Mouse (Mus musculus) urinary bladder, postnatal 25 days (tissue): ENCODE measurements around the gene Zmynd8.

Experiments
- DNase-seq: peaks from one replicate; pipeline ENCODE4 v3.0.0; 2022; ENCODE audit warnings: low spot score

The Zmynd8 gene

GRCm38 (mm10) chr2:165858453-165859384, 40.1 kb downstream of the Zmynd8 start:
- no peak for DNase-seq

- peak; percentile 57 for DNase-seq
Measured at GRCm38 (mm10) chr2:165857841-165858426, 40.9 kb downstream of the Zmynd8 start.

- DNase-seq = peak; percentile 46
Measured at GRCm38 (mm10) chr2:165857395-165857831, 41.4 kb downstream of the Zmynd8 start.

- DNase-seq = no peak
Measured at GRCm38 (mm10) chr2:165856611-165857200, 42.1 kb downstream of the Zmynd8 start.

GRCm38 (mm10) chr2:165855641-165856301, 43.0 kb downstream of the Zmynd8 start:
- peak; percentile 48 for DNase-seq

DNA sequence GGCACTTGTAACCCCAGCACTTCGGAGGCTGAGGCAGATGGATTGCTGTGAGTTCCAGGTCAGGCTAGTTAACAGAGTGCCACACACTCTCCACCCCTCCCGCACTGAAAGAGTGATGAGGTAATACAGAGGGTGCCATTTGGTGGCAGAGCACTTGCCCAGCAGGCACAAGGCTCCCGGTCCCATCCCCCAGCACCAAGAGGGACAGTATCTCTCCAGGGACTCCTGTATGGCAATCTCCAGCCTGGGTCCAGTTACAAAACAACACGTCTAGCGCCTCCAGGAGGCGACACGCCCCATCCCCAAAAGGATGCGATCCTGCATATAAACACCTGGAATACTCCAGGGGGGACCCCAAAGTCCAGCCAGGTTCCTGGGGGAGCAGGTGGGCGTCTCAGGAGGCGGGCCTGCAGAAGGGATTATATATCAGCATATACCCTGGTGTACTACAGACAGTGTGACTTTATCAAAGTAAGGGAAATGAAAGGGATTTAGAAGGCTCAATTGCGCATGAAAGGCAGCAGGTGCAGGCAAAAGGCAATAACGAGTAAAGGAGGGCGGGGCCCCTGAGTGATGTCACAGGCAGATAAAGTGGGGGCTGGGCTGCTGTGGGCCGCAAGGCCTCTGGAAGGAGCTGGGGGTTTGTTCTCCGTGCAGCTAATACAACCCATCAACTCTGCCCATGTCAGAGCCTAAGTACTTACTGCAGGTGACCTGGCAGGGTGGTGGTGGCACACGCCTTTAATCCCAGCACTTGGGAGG, 44.4 kb downstream of the Zmynd8 start:
- DNase-seq = no peak

DNA sequence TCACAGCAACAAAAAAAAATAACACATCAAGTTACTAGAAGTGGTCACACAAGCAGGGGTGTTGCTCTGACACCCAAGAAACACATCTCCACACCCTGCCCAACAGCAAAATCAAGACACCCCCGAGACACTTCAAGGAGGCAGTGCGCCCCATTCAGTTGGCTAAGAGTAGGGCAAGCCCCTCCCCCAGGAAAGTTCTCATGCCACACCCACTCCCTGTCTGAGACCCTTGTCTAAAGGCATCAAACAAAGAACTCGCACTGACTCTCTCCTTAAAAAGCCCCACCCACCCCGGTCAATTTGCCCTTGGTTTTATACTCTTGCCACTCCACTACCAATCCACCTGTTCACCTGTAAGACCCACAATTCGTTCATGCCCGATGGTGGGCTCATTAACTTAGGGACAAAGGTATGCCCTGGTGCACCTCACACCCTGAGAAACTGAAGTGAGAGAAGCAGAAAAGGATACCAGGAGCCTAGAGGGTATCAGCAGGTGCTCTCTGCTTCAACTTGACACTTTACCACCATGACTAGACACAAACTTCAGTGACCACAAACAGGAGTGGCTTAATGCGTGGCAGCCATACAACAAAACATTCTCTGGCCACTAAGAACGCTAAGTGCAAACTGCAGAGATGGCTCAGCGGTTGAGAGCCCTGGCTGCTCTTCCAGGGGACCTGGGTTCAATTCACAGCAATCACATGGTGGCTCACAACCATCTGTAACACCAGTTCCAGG, 45.8 kb downstream of the Zmynd8 start:
- DNase-seq = no peak

GRCm38 (mm10) chr2:165852453-165852852, 46.4 kb downstream of the Zmynd8 start:
- no peak for DNase-seq

GRCm38 (mm10) chr2:165851811-165852415, 46.9 kb downstream of the Zmynd8 start:
- no peak for DNase-seq

GRCm38 (mm10) chr2:165850826-165851225, 48.0 kb downstream of the Zmynd8 start:
- DNase-seq = no peak

DNA sequence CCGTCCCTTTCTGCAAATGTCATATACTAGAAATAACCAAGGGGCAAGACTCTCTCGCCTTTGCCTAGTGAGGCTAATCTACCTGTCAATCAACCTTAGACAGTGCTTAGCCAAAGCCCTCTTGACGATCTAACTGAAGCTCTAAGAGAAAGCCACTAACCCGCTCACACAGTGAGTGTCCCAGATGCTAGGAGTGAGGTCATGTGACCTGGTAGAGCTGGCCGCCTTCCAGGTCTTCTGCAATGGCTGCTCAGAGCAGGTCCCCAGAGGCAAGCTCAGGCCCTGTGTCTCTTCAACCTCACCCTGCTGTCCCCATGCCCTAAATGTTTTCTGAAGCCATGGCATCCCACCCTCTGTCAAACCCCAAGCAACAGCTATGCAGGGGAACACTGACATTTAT, 49.7 kb downstream of the Zmynd8 start:
- no peak for DNase-seq

- DNase-seq = no peak
Measured at GRCm38 (mm10) chr2:165846787-165847186, 52.0 kb downstream of the Zmynd8 start.

DNA sequence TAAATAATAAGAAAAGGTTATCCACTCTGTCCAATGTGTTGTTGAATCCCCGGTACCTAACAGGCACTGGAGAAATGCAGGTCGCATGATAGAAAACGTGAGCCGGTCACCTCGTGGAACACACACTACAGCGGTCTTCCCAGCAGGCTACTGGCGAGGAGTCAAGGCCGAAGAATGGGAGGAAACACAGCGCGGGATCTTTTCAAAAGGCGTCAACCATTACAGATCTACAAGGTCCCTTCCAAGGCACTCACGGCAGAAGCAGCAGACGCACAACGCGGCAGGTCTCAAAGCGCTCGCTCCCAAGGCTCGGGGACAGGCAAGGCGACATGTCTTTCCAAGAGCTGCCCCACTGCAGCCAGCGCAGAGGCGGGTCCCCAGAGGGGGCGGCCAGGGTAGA, 53.3 kb downstream of the Zmynd8 start:
- no peak for DNase-seq

DNA sequence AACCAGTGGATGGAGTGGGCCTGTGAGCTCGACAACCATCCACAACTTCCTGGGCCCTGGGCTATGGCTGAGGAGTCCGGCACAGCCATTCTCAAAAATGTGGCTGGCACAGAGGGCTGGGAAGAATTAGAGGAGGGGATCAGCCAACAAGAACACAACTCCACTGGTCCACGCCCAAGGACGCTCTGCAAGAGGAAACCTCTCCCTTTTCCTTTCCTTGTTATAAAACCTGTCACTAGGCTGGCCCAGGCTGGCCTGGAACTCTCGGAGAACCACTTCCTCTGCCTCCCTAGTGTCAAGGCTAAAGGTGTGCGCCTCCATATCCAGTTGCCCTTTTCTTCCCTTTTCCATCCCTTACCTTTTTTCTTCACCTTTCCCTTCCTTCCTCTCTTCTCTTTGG, 55.5 kb downstream of the Zmynd8 start:
- no peak for DNase-seq

DNA sequence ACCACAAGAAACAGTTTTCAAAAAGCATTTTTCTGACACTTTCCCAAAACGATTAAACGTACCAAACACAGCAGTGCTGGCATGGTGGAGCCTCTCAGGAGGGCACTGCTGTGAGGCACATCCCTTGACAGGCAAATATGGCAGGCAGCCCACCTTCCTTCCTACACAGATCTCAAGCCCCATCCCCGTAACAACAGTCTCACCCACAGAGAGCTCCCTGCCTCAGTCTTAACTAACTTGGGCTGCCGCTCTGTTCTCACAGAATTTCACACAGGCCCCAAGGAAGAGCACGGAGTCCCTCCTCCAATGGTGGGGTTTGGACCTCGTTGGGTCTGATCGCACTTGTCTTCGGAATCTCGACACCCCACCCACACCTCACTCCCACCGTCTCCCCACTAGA, 56.6 kb downstream of the Zmynd8 start:
- no peak for DNase-seq

DNA sequence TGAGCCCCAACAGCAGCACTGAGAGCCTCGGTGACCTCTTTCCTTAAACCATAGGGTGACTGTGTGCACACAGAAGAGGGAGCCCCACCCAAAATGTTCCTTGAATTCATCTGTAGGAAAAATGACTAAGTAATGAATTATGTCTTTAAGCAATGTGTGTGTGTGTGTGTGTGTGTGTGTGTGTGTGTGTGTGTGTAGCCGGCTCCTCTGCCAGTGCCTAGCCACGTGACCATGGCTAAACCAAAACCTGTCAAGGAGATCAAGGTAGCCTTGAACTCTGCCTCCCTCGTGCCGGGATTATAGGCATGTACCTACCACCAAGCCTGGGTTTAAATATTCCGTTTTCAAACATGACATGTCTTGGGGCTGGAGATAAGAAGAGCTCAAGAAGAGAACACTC, 57.0 kb downstream of the Zmynd8 start:
- no peak for DNase-seq

DNA sequence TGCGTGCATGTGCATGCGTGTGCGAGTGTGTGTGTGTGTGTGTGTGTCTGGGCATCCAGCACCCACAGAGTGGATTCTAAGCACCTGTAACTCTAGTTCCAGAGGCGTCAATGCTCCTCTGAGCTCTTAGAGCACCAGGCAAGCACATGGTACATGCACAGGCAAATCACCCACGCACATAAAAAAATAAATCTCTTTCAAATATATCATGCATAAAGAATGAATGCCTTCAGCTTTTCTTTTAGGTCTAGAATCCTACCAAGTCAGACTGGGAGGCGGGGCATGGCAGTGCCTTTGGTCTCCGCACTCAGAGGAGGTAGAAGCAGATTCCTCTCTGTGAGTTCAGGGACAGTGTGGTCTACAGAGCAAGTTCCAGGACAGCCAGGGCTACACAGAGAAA, 58.0 kb downstream of the Zmynd8 start:
- no peak for DNase-seq

DNA sequence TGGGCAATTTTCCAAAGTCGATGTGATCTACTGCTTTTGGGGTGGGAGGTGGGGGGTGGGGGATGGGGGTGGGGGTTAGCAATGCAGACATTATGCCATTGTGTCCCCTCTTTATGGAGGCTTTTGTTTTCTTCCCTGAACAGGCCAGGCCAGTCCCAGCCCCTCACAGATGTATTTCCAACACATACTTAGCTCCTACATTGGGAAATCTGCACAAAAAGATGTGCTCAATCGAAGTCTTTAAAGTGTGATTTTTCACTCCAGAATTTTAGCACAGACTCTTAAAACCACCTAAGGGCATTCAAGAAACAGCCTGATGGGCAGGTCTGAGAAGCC, 59.5 kb downstream of the Zmynd8 start:
- DNase-seq = no peak

DNA sequence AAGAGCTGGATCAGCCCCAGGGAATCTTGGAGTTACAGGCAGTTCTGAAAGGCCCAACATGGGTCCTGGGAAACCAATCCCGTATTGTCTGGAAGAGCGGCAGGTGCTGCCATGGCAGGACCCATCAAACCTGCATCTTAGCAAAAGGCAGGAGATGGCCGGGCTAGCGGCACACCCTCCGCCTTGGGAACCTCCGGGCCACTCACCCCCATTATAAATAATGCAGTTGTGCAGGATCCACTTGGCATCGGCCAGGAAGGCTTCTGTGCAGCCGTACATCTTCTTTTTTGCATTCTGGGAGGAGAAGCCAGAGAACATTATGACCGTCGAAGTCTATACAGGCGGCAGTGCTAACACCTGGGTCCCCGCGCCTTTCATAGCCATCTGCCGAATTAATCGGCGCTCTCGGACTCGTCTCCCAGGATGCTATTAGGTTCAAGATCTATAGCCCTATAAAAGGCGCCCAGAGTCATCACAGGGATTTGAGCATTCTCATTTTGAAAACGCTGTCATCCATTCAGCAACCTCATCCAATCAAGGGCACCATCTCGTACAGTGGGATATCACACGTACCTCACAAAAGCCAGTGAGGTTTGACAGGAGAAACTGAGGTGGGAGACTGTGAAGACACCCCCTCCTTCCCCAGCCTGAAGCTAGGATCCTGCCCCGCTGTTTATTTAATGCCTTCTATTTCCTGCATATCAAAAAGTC, 60.1 kb downstream of the Zmynd8 start:
- no peak for DNase-seq

DNA sequence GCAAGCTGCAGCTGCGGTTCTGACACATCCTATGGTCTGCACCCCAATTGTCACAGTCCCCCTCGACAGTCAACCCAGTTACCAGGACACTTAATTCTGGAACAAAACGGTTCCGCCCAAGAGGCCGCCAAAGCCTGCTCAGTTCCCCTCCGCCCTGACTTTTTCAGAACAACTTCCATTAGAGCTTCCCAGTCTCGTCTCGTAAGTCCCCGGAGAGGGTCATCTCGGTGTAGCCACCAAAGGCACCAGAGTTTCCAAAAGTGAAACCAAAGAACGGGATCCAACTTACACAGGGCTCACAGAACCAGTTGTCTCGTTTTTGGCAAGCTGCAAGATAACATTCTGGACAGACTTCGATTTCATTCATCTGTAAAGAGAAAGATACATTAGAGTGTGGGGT, 64.2 kb downstream of the Zmynd8 start:
- no peak for DNase-seq
